Mouse (Mus musculus): Measurements from ENCODE around the gene Pla1a. TPM values are rescaled to one million over a fixed set of nuclear protein-coding genes. Genes with fewer than 3 reads are reported as not detected.

Pla1a gene
- polyA plus RNA-seq, 1 experiment: 4.7 TPM

DNA sequence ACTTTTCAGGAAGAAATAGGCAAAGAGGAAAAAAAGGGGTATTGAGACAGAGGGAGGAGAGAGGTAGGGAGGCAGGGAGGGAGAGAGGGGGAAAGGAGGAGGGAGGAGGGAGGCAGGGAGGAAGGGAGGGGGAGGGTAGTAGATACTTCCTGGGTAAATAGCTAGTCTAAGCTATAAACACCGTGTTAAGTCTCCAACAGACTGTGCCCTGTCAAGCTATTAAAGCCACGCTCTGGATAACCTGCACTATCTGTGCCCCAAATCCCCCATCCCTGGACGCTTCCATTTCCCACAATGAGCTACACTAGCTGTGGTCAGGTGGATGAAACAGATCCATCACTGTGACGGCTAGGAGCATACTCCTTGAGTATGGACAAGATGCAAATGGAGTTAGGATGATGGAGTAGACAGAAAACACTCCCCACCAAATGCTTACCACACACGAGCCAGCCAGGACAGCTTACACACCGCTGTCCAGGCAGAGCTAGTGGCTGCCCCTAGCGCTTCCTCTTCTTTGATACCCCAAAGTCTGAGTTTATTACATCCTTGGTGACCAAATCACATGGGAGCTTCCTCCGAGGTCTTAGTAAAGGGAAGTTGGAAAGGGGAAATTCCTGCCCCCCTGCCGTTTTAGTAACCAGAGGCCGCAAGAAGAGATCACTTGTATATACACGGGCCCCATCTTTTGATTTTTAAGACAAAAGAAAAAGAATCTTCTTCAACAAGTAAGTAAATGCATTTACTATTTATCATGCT, 24.0 kb upstream of the Pla1a start:
- Histone ChIP-seq H3K27me3 (ENCODE audit: control insufficient read depth, insufficient read depth, low read length) (no peaks in the 10 kb centered on the region), H3K36me3 (ENCODE audit: control insufficient read depth, insufficient read depth, low read length) (no peaks in the 10 kb centered on the region), H3K27ac (ENCODE audit: control insufficient read depth, insufficient read depth, low read depth, low read length) (no peak overlapping the region), H3K4me1 (ENCODE audit: control insufficient read depth, insufficient read depth, low read length) (peaks cover 10% of the 10 kb centered on the region), H3K4me3 (ENCODE audit: control insufficient read depth, low read depth, low read length) (no peak overlapping the region)
- TF ChIP-seq CTCF (IDR thresholded peaks at IDR 0.05; ENCODE audit: control insufficient read depth, insufficient read depth, insufficient replicate concordance, low read depth, low read length) (no peak), POLR2A (IDR thresholded peaks at IDR 0.05; ENCODE audit: control insufficient read depth, low read depth, low read length) (no peak)

DNA sequence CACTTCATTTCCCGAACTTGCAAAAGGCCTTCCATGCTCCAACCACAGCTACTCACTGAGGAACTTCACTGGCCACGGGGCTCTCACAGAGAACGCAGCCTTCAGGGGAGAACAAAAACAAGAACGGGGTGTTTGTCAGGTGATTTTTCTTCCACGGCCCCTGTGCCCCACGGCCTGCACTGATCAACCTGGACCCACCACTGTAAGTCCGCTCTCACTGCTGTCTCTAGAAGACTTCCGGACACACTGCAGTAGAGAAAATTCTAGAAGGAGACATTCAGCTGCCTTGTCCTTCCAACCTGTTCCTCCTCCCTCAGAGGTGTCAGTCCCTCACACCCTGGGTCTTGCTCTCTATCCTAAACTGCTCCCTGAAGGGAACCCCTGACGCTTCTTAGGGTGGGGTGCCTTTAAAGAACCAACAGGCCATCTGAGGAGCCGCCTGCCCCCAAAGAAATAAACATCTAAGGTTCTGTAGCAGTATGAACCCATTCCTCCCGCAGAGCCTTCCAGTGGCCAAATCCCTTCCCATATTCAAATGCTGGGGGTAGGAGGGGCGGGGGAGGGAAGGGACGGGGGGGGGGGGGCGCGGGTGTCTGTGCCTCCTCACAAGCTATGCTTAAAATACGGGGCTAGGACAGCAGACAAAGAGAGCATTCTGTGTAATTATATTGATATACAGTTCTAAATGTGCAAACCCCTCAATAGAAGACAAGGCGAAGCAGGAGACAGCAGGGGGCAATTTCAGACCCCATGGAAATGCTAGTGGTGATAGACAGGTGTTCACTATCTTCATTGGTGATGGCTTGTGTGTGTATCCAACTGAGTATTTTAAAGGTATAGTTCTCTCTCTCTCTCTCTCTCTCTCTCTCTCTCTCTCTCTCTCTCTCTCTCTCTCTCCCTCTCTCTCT, 22.8 kb upstream of the Pla1a start, which contains the start of gene Cd80:
Gene Cd80, plus strand, starts transcription at position 51 of the 908 bp plus-strand sequence.
- H3K27me3 ChIP-seq (ENCODE audit: control insufficient read depth, insufficient read depth, low read length): no peaks in the 10 kb centered on the region

DNA sequence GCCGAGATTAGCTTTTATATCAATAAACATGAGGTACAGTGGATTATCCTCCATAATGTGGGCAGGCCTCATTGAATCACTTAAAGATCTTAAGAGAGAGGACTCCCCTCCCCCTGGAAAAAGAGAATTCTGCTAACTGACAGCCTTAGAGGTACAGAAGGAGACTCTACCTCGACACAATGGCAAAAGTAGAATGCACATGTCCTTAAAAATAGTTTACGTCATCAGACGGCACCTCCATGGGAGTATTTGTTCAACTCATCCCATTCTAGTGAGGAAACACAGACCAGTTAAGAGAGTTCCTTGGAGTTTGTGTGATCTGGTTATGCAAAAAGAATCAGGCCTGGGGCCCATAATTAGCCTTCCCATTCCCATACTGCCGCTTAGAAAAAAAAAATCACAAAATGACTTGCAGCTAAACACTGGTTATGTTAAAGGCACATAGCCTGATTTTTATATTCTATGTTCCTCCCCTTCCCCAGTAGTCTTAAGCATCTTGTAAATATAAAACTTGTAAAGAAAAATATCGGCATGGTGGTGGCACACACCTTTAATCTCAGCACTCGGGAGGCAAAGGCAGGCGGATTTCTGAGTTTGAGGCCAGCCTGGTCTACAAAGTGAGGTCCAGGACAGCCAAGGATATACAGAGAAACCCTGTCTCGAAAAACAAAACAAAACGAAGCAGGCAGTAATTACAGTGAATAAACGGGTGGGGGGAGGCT, 21.7 kb upstream of the Pla1a start:
- Histone ChIP-seq H3K27ac (ENCODE audit: control insufficient read depth, insufficient read depth, low read depth, low read length) (no peak overlapping the region), H3K4me3 (ENCODE audit: control insufficient read depth, low read depth, low read length) (no peak overlapping the region), H3K27me3 (ENCODE audit: control insufficient read depth, insufficient read depth, low read length) (no peaks in the 10 kb centered on the region), H3K36me3 (ENCODE audit: control insufficient read depth, insufficient read depth, low read length) (no peaks in the 10 kb centered on the region; the same call in none of the 2 replicates), H3K4me1 (ENCODE audit: control insufficient read depth, insufficient read depth, low read length) (peaks cover 15% of the 10 kb centered on the region)
- TF ChIP-seq POLR2A (IDR thresholded peaks at IDR 0.05; ENCODE audit: control insufficient read depth, low read depth, low read length) (no peak), CTCF (IDR thresholded peaks at IDR 0.05; ENCODE audit: control insufficient read depth, insufficient read depth, insufficient replicate concordance, low read depth, low read length) (no peak)

More for the DNA sequence above, 22.8 kb upstream of the Pla1a start, which contains the start of gene Cd80:
- peaks cover 15% of the 10 kb centered on the region for H3K4me1 ChIP-seq (ENCODE audit: control insufficient read depth, insufficient read depth, low read length)
- H3K27ac ChIP-seq (ENCODE audit: control insufficient read depth, insufficient read depth, low read depth, low read length): no peak within 1 kb of the TSS
- TF ChIP-seq POLR2A (IDR thresholded peaks at IDR 0.05; ENCODE audit: control insufficient read depth, low read depth, low read length): no peak
- no peak for TF ChIP-seq CTCF (IDR thresholded peaks at IDR 0.05; ENCODE audit: control insufficient read depth, insufficient read depth, insufficient replicate concordance, low read depth, low read length)
- H3K36me3 ChIP-seq (ENCODE audit: control insufficient read depth, insufficient read depth, low read length): no peaks in the 10 kb centered on the region
- H3K4me3 ChIP-seq (ENCODE audit: control insufficient read depth, low read depth, low read length): no peak within 1 kb of the TSS

DNA sequence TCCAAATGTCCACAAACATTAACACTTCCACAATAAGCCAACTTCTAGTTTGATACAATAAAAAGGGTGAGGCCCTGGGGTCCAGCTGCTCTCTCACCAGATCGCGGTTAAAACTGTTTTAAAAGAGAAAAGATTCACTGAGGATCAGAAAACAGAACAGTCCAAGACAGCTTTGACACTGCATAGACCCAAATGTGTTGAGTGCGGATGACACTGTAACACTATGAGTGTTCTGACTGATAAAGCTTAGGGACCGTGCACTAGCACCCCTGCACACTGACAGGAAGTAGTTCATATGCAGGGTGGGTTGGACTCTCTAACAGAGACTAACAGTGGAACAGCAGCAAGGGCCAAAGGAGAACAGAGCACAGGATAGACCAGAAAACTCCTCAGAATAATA, 21.0 kb upstream of the Pla1a start:
- H3K4me1 ChIP-seq (ENCODE audit: control insufficient read depth, insufficient read depth, low read length): peaks cover 15% of the 10 kb centered on the region
- H3K27ac ChIP-seq (ENCODE audit: control insufficient read depth, insufficient read depth, low read depth, low read length): no peak overlapping the region
- no peak overlapping the region for H3K4me3 ChIP-seq (ENCODE audit: control insufficient read depth, low read depth, low read length)
- no peaks in the 10 kb centered on the region for H3K27me3 ChIP-seq (ENCODE audit: control insufficient read depth, insufficient read depth, low read length)
- TF ChIP-seq POLR2A (IDR thresholded peaks at IDR 0.05; ENCODE audit: control insufficient read depth, low read depth, low read length) (no peak), CTCF (IDR thresholded peaks at IDR 0.05; ENCODE audit: control insufficient read depth, insufficient read depth, insufficient replicate concordance, low read depth, low read length) (no peak)
- no peaks in the 10 kb centered on the region; the same call in none of the 2 replicates for H3K36me3 ChIP-seq (ENCODE audit: control insufficient read depth, insufficient read depth, low read length)

DNA sequence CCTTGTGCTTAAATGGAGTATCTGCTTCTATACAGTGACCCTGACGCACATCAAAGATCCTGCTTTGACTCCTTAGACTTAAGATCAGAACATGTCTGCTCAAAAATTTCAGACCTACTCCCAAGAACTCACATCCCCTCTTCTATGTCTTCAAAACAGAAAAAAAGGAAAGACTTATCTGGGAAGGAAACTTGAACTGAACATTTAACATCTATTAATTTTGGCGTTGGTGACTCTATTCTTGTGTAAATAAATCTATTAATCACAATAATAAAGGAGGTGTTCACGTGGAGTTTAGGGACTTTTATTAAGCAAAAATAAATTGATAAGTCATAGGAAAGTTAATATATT, 20.2 kb upstream of the Pla1a start:
- peak overlapping the region; percentile 98 for H3K4me3 ChIP-seq (ENCODE audit: control insufficient read depth, low read depth, low read length)
- H3K27me3 ChIP-seq (ENCODE audit: control insufficient read depth, insufficient read depth, low read length): no peaks in the 10 kb centered on the region
- peak overlapping the region; percentile 99 for H3K27ac ChIP-seq (ENCODE audit: control insufficient read depth, insufficient read depth, low read depth, low read length)
- TF ChIP-seq CTCF (IDR thresholded peaks at IDR 0.05; ENCODE audit: control insufficient read depth, insufficient read depth, insufficient replicate concordance, low read depth, low read length) (no peak), POLR2A (IDR thresholded peaks at IDR 0.05; ENCODE audit: control insufficient read depth, low read depth, low read length) (no peak)
- H3K4me1 ChIP-seq (ENCODE audit: control insufficient read depth, insufficient read depth, low read length): peaks cover 15% of the 10 kb centered on the region
- no peaks in the 10 kb centered on the region; the same call in none of the 2 replicates for H3K36me3 ChIP-seq (ENCODE audit: control insufficient read depth, insufficient read depth, low read length)

DNA sequence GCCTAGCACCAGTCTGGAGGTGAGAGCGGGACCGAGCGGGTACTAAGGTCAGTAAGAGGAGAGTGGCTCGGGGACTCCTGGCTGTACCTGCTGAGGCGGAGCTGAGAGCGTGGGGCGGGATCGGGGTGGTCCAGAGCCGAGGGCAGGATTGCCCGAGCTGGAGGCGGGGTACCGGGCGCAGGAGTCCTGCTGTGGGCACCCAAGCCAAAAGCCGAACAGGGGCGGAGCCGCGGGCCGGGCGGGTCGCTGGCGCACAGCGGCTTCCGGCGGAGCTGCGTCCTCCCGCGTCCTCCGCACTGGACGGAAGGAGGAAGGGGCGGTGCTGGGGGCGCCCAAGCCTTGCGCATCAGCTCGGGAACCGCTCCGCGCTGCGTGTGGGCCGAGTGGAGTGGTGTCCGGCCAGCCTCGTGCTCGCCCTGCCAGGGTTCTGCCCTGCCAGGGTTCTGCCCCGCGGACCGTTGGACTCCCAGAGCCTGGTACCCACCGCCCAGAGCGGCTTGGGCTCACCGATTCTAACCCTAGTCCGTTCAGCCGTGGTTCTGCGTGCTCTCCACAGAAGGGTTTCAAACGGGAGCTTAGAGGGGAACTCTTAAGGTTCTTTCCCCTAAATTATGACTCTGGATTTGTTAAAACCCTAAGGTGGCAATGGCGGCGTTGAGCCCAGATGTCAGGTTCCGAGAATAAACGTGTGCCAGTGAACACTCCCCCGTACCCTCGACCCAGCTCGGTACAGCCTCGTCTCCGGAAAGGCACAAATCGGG, 19.7 kb upstream of the Pla1a start, which contains the start of gene Adprh:
Gene Adprh, minus strand, starts transcription at position 262 of the 761 bp plus-strand sequence.
- H3K4me3 ChIP-seq (ENCODE audit: control insufficient read depth, low read depth, low read length): peak within 1 kb of the TSS; percentile 98
- TF ChIP-seq CTCF (IDR thresholded peaks at IDR 0.05; ENCODE audit: control insufficient read depth, insufficient read depth, insufficient replicate concordance, low read depth, low read length) (no peak), POLR2A (IDR thresholded peaks at IDR 0.05; ENCODE audit: control insufficient read depth, low read depth, low read length) (peak; percentile 96)
- peak within 1 kb of the TSS; percentile 99 for H3K27ac ChIP-seq (ENCODE audit: control insufficient read depth, insufficient read depth, low read depth, low read length)
- peaks cover 15% of the 10 kb centered on the region for H3K4me1 ChIP-seq (ENCODE audit: control insufficient read depth, insufficient read depth, low read length)
- H3K36me3 ChIP-seq (ENCODE audit: control insufficient read depth, insufficient read depth, low read length): no peaks in the 10 kb centered on the region; the same call in none of the 2 replicates
- H3K27me3 ChIP-seq (ENCODE audit: control insufficient read depth, insufficient read depth, low read length): no peaks in the 10 kb centered on the region
